Mouse (Mus musculus): Measurements from ENCODE around the gene Gm815. TPM values are rescaled to one million over a fixed set of nuclear protein-coding genes. Genes with fewer than 3 reads are reported as not detected.

Gm815 gene
- polyA plus RNA-seq, 1 experiment from 2014 or later, result not detected

DNA sequence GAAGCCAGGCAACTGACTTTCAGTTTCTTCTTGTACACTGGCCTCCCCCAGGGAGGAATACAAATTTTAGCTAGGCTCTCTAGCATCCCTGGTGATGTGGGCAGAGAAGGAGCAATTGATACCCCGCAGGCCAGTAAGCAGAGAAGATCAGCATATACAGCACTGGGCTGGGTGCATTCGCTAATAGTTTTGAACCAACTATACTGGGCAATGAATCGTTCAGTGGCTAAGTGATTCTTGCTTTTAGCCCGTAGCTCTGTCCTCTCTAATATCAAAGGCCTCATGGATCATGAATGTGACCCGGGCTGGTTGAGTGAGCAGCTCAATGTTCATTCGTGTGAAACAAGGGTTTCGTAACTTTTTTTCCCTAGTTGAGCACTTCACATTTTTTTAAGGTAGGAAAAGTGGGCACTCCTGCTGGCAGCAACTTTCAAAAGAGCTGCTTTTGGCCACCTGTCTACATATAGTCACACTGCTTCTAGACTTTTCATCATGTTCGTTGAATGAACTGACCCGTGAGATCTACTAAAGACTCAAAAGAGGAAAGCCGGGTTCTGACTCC lies 3.7 kb upstream of the Gm815 start:
- H3K27me3 ChIP-seq (replicated peaks), result no peaks in the 10 kb centered on the region
- H3K4me1 ChIP-seq, result no peaks in the 10 kb centered on the region
- H3K36me3 ChIP-seq, result no peaks in the 10 kb centered on the region
- 76% methylated on average over 10 of the region's 10 CpGs for WGBS (ENCODE audit: insufficient replicate concordance)
- no peak for ATAC-seq
- no peak overlapping the region for H3K9ac ChIP-seq
- no peak overlapping the region for H3K27ac ChIP-seq
- H3K4me3 ChIP-seq, result no peak overlapping the region
- no peak overlapping the region for H3K4me2 ChIP-seq
- no peaks in the 10 kb centered on the region for H3K9me3 ChIP-seq (replicated peaks)

DNA sequence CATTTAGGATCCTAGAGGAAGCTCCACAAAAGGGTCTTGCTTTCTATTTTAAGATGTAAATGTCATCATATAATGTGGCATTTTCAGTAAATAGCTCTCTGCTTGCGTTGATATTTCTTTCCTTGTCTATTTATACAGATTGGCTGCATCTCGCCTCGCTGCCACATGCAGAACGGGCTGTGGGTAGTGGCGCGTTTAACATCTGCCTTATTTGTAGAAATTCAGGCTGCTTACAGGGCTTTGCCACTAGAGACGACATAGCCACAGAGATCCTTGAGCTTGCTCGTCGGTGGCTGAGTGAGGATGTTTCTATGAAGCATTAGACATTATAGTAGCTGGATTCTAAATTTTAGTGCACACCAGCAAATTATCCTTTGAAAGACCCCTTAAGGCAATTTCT lies 2.5 kb downstream of the Gm815 start:
- H3K27ac ChIP-seq, result no peak overlapping the region
- WGBS (ENCODE audit: insufficient replicate concordance), result 77% methylated on average over 9 of the region's 9 CpGs

DNA sequence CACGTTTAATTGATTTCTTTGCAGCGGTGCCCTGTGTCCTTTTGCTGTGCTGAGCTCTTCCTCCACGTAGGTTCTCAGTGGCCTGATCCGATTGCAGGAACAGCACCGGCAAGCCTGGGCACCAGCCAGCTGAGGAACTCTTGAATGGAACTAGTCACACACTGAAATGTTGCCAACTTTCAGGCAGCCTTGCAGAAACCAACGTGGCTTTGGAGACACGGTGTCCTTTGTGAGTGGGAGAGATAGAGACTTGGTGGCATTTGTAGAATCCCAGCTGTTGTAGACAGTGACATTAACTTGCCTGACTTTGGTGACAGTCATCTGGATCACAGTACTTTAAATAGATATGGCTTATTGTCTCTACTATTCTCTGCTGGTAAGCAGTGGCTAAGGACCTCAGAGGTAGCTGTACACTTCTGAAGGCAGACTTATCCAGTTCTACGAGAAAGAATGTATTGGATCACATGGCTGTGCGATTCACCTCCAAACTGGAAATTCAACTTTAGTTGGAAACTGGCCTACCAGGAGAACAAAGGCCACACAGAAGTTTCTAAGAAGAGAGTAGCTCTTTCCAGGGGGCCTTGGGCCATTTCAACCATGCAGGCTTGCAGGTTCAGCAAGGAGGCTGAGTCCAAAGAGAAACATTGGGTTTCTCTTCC lies 5.8 kb downstream of the Gm815 start:
- Histone ChIP-seq H3K36me3 (no peaks in the 10 kb centered on the region), H3K9ac (no peak overlapping the region), H3K27me3 (replicated peaks) (no peaks in the 10 kb centered on the region), H3K9me3 (replicated peaks) (no peaks in the 10 kb centered on the region), H3K27ac (no peak overlapping the region), H3K4me3 (no peak overlapping the region), H3K4me2 (no peak overlapping the region), H3K4me1 (no peaks in the 10 kb centered on the region)
- no peak for ATAC-seq
- WGBS (ENCODE audit: insufficient replicate concordance), result 68% methylated on average over 9 of the region's 9 CpGs

More for the DNA sequence above, 2.5 kb downstream of the Gm815 start:
- H3K36me3 ChIP-seq, result no peaks in the 10 kb centered on the region
- ATAC-seq, result no peak
- no peak overlapping the region for H3K4me2 ChIP-seq
- no peak overlapping the region for H3K9ac ChIP-seq
- H3K9me3 ChIP-seq (replicated peaks), result no peaks in the 10 kb centered on the region
- H3K4me3 ChIP-seq, result no peak overlapping the region
- H3K27me3 ChIP-seq (replicated peaks), result no peaks in the 10 kb centered on the region
- H3K4me1 ChIP-seq, result no peaks in the 10 kb centered on the region

DNA sequence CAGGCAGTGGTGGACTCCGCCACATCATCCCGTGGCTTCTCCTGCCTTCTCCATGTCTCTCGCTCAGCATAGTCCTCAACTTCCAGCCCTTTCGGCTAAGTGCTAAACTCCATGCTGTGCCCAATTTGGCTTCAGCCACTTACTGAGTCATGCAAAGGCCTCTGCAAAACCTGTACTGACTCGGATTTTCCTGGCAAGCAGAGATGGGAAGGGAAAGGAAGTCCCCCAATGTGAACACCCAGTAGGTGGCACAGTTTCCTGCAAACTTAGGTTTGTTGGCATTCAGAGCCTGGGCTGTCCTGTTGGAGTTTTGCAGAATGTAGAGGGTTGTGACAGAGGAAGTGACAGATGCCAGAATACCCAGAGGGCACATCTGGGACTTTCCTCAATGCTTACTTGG lies 7.2 kb downstream of the Gm815 start:
- H3K36me3 ChIP-seq, result no peaks in the 10 kb centered on the region
- H3K9me3 ChIP-seq (replicated peaks), result no peaks in the 10 kb centered on the region
- WGBS (ENCODE audit: insufficient replicate concordance), result 47% methylated on average over 5 of the region's 5 CpGs
- H3K4me3 ChIP-seq, result no peak overlapping the region
- no peaks in the 10 kb centered on the region for H3K4me1 ChIP-seq
- H3K4me2 ChIP-seq, result no peak overlapping the region
- H3K27me3 ChIP-seq (replicated peaks), result no peaks in the 10 kb centered on the region
- no peak for ATAC-seq
- H3K27ac ChIP-seq, result no peak overlapping the region
- H3K9ac ChIP-seq, result no peak overlapping the region

GRCm38 (mm10) chr19:26902162-26902561 lies 16.5 kb downstream of the Gm815 start:
- Histone ChIP-seq H3K4me2 (no peak overlapping the region), H3K27ac (no peak overlapping the region), H3K9ac (no peak overlapping the region), H3K36me3 (no peaks in the 10 kb centered on the region), H3K27me3 (replicated peaks) (no peaks in the 10 kb centered on the region), H3K4me1 (no peaks in the 10 kb centered on the region), H3K4me3 (no peak overlapping the region), H3K9me3 (replicated peaks) (no peaks in the 10 kb centered on the region)
- no peak for ATAC-seq
- 62% methylated on average over 4 of the region's 4 CpGs for WGBS (ENCODE audit: insufficient replicate concordance)

DNA sequence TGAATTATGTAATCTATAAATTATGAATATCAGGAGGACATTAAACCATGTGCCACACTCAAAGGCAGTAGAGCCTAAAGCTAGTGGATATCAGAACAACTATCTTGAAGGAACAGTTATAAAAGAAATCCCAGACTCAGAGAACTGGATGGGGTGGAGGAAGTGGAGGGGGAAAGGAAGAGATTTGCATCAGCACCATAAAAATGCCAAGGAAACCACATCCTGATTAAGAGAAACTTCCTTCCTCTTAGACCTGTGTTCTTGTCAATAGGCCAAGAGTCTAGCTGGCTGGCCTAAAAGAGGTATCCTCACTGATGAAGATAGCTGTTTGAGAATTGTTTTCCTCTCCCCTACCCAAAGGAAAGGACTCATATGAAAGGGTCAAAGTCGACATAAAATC lies 28.6 kb downstream of the Gm815 start:
- no peaks in the 10 kb centered on the region for H3K9me3 ChIP-seq (replicated peaks)
- ATAC-seq, result no peak
- H3K9ac ChIP-seq, result no peak overlapping the region
- no peak overlapping the region for H3K27ac ChIP-seq
- WGBS (ENCODE audit: insufficient replicate concordance), result 11% methylated on average over 1 of the region's 1 CpGs
- H3K4me2 ChIP-seq, result no peak overlapping the region
- H3K36me3 ChIP-seq, result no peaks in the 10 kb centered on the region
- H3K27me3 ChIP-seq (replicated peaks), result no peaks in the 10 kb centered on the region
- no peak overlapping the region for H3K4me3 ChIP-seq
- H3K4me1 ChIP-seq, result no peaks in the 10 kb centered on the region

GRCm38 (mm10) chr19:26920816-26921215 lies 35.1 kb downstream of the Gm815 start:
- H3K9me3 ChIP-seq (replicated peaks), result no peaks in the 10 kb centered on the region
- no peaks in the 10 kb centered on the region for H3K36me3 ChIP-seq
- no peak overlapping the region for H3K4me3 ChIP-seq
- H3K4me2 ChIP-seq, result no peak overlapping the region
- no peak overlapping the region for H3K27ac ChIP-seq
- H3K4me1 ChIP-seq, result no peaks in the 10 kb centered on the region
- H3K9ac ChIP-seq, result no peak overlapping the region
- 56% methylated on average over 2 of the region's 2 CpGs for WGBS (ENCODE audit: insufficient replicate concordance)
- no peaks in the 10 kb centered on the region for H3K27me3 ChIP-seq (replicated peaks)
- no peak for ATAC-seq

GRCm38 (mm10) chr19:26930295-26931283 lies 44.9 kb downstream of the Gm815 start:
- H3K4me3 ChIP-seq, result no peak overlapping the region
- H3K27ac ChIP-seq, result no peak overlapping the region
- no peak overlapping the region for H3K4me2 ChIP-seq
- WGBS (ENCODE audit: insufficient replicate concordance), result 55% methylated on average over 6 of the region's 6 CpGs
- no peaks in the 10 kb centered on the region for H3K27me3 ChIP-seq (replicated peaks)
- H3K9me3 ChIP-seq (replicated peaks), result no peaks in the 10 kb centered on the region
- no peak overlapping the region for H3K9ac ChIP-seq
- H3K36me3 ChIP-seq, result no peaks in the 10 kb centered on the region
- no peaks in the 10 kb centered on the region for H3K4me1 ChIP-seq
- no peak for ATAC-seq

- WGBS (ENCODE audit: insufficient replicate concordance), result 67% methylated on average over 2 of the region's 2 CpGs
Observed at GRCm38 (mm10) chr19:26934186-26934585, 48.5 kb downstream of the Gm815 start.

More at GRCm38 (mm10) chr19:26934186-26934585, 48.5 kb downstream of the Gm815 start:
- Histone ChIP-seq H3K4me3 (no peak overlapping the region), H3K36me3 (no peaks in the 10 kb centered on the region), H3K9me3 (replicated peaks) (no peaks in the 10 kb centered on the region), H3K9ac (no peak overlapping the region), H3K4me1 (no peaks in the 10 kb centered on the region), H3K4me2 (no peak overlapping the region), H3K27ac (no peak overlapping the region), H3K27me3 (replicated peaks) (no peaks in the 10 kb centered on the region)
- no peak for ATAC-seq
